Mouse (Mus musculus): ENCODE data around the gene Bmp8b. TPM values are rescaled to one million over a fixed set of nuclear protein-coding genes. Genes with fewer than 3 reads are reported as not detected.
"Not testable (repeated sequence)": the region's sequence is repeated elsewhere in the genome, so short reads cannot be mapped to it uniquely, and the experiment has no call there.

Bmp8b gene
- polyA plus RNA-seq, 1 experiment from 2014 or later = 0.25 TPM

GRCm38 (mm10) chr4:123105451-123105790 lies 456 bp downstream of the Bmp8b start:
- Histone ChIP-seq H3K27ac (replicated peaks; ENCODE audit: low read depth, low read length) (no peak overlapping the region), H3K9ac (replicated peaks; ENCODE audit: low read length) (0 out of 2 replicates have a peak overlapping the region, but pooled peaks have one; percentile 9), H3K9me3 (ENCODE audit: control insufficient read depth, low read length) (no peaks in the 10 kb centered on the region), H3K4me3 (replicated peaks; ENCODE audit: low read depth, low read length) (peak overlapping the region; percentile 23), H3K4me1 (ENCODE audit: control insufficient read depth, insufficient read depth, low read length) (peaks cover 8% of the 10 kb centered on the region; the same call in 1 of the 2 replicates), H3K4me2 (ENCODE audit: low read length) (peak overlapping the region; percentile 46), H3K36me3 (ENCODE audit: control insufficient read depth, insufficient read depth, low read length) (no peaks in the 10 kb centered on the region), H3K27me3 (ENCODE audit: control insufficient read depth, insufficient read depth, low read length) (peaks cover 28% of the 10 kb centered on the region)
- 25% methylated on average over 24 of the region's 24 CpGs for WGBS
- ATAC-seq (ENCODE audit: low FRiP score, low TSS enrichment) = peak; percentile 27; the same call in 1 of the 2 replicates
- DNase-seq = no peak

DNA sequence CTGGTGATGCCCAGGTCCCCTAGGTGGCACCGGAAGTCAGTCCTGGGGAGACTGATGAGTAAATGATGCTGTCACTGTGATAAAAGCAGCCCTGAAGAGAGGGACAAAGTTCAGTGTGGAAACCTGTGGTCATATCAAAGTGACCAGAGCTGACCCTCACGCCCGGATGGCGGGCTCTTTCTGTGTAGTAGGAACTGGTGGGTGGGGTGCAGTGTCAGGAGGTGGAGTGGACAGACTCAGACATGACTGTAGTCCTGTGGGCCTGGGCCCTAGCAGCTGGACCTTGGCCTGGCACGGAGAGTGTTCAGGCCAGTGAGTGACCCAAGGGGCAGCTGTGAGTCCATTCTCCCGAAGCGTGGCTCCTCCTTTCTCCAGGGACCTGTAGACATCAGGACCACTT lies 964 bp downstream of the Bmp8b start:
- H3K36me3 ChIP-seq (ENCODE audit: control insufficient read depth, insufficient read depth, low read length); H3K27ac ChIP-seq (replicated peaks; ENCODE audit: low read depth, low read length); DNase-seq; H3K4me2 ChIP-seq (ENCODE audit: low read length); H3K4me3 ChIP-seq (replicated peaks; ENCODE audit: low read depth, low read length); H3K9ac ChIP-seq (replicated peaks; ENCODE audit: low read length); ATAC-seq (ENCODE audit: low FRiP score, low TSS enrichment); H3K9me3 ChIP-seq (ENCODE audit: control insufficient read depth, low read length); H3K4me1 ChIP-seq (ENCODE audit: control insufficient read depth, insufficient read depth, low read length): not testable (repeated sequence)
- H3K27me3 ChIP-seq (ENCODE audit: control insufficient read depth, insufficient read depth, low read length) = peaks cover 28% of the 10 kb centered on the region
- WGBS = 86% methylated on average over 6 of the region's 7 CpGs

GRCm38 (mm10) chr4:123106864-123107263 lies 1.9 kb downstream of the Bmp8b start:
- 89% methylated on average over 2 of the region's 2 CpGs for WGBS
- no peak overlapping the region for H3K4me2 ChIP-seq (ENCODE audit: low read length)
- ATAC-seq (ENCODE audit: low FRiP score, low TSS enrichment) = no peak
- no peak for DNase-seq
- no peaks in the 10 kb centered on the region for H3K9me3 ChIP-seq (ENCODE audit: control insufficient read depth, low read length)
- peaks cover 28% of the 10 kb centered on the region for H3K27me3 ChIP-seq (ENCODE audit: control insufficient read depth, insufficient read depth, low read length)
- no peaks in the 10 kb centered on the region for H3K36me3 ChIP-seq (ENCODE audit: control insufficient read depth, insufficient read depth, low read length)
- peaks cover 8% of the 10 kb centered on the region; the same call in 1 of the 2 replicates for H3K4me1 ChIP-seq (ENCODE audit: control insufficient read depth, insufficient read depth, low read length)
- no peak overlapping the region for H3K9ac ChIP-seq (replicated peaks; ENCODE audit: low read length)
- H3K4me3 ChIP-seq (replicated peaks; ENCODE audit: low read depth, low read length) = no peak overlapping the region
- H3K27ac ChIP-seq (replicated peaks; ENCODE audit: low read depth, low read length) = no peak overlapping the region

DNA sequence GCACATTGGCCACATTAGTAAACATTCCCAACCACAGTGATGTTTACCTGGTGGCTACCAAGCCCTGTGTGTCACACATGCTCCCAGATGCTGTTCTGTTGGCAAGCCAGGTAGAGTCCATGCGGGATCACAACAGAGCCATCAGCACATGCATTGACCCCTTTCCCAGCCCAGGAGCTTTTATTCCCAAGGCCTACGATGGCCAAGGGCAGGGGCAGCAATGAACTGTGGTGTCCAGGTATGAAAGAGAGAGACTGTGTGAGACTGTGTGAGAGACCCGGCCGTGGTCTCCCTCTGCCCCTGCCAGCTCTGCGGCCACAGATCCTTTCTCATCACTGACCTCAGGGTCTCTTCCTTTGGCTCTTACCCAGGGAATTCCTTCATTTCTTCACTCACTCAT lies 3.1 kb downstream of the Bmp8b start:
- H3K36me3 ChIP-seq (ENCODE audit: control insufficient read depth, insufficient read depth, low read length) = no peaks in the 10 kb centered on the region
- H3K9me3 ChIP-seq (ENCODE audit: control insufficient read depth, low read length) = no peaks in the 10 kb centered on the region
- H3K9ac ChIP-seq (replicated peaks; ENCODE audit: low read length) = no peak overlapping the region
- ATAC-seq (ENCODE audit: low FRiP score, low TSS enrichment) (no peak), DNase-seq (no peak)
- 88% methylated on average over 5 of the region's 5 CpGs for WGBS
- H3K4me1 ChIP-seq (ENCODE audit: control insufficient read depth, insufficient read depth, low read length) = peaks cover 8% of the 10 kb centered on the region; the same call in 1 of the 2 replicates
- H3K4me2 ChIP-seq (ENCODE audit: low read length) = no peak overlapping the region
- peaks cover 28% of the 10 kb centered on the region for H3K27me3 ChIP-seq (ENCODE audit: control insufficient read depth, insufficient read depth, low read length)
- H3K4me3 ChIP-seq (replicated peaks; ENCODE audit: low read depth, low read length) = no peak overlapping the region
- H3K27ac ChIP-seq (replicated peaks; ENCODE audit: low read depth, low read length) = no peak overlapping the region

GRCm38 (mm10) chr4:123110751-123111150 lies 5.8 kb downstream of the Bmp8b start:
- Histone ChIP-seq H3K9ac (replicated peaks; ENCODE audit: low read length) (no peak overlapping the region), H3K27me3 (ENCODE audit: control insufficient read depth, insufficient read depth, low read length) (peaks cover 7% of the 10 kb centered on the region), H3K9me3 (ENCODE audit: control insufficient read depth, low read length) (no peaks in the 10 kb centered on the region), H3K4me2 (ENCODE audit: low read length) (no peak overlapping the region), H3K36me3 (ENCODE audit: control insufficient read depth, insufficient read depth, low read length) (no peaks in the 10 kb centered on the region), H3K27ac (replicated peaks; ENCODE audit: low read depth, low read length) (no peak overlapping the region), H3K4me3 (replicated peaks; ENCODE audit: low read depth, low read length) (no peak overlapping the region), H3K4me1 (ENCODE audit: control insufficient read depth, insufficient read depth, low read length) (no peaks in the 10 kb centered on the region)
- ATAC-seq (ENCODE audit: low FRiP score, low TSS enrichment) (no peak), DNase-seq (no peak)
- 90% methylated on average over 4 of the region's 4 CpGs for WGBS

DNA sequence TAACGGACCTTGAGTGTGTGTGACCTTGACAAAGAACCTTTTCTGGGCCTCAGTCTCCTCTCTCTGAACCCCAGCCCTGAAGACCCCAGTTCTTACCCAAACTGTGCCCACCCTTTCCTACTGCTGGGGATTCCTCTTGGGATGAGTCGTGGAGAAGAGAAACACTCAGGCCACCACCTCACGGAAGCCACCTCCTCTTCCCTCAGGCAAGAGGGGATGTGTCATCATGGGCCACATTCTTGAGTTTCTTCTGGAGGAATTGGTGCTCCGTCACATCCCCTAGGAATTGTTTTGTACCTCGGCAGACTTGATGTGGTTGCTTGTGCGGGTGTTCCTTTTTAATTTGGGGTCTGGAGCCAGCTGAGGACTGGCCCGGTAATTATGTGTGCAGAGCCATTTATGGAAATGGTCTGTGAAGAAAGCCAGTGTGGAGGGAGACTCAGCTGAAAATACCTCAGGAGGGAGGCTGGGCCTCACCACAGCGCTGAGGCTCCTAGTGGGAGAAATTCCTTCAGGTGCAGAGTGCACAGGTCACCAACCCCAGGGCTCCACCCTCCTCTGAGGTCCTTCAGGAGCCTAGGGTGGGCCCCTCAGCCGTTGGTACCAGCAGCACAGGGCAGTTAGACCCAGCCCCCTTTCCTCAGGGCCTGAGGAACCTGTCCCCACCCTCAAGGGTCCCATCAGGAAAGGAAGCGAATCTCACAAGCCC lies 6.5 kb downstream of the Bmp8b start:
- 78% methylated on average over 10 of the region's 10 CpGs for WGBS

GRCm38 (mm10) chr4:123112216-123112764 lies 7.3 kb downstream of the Bmp8b start:
- WGBS = 87% methylated on average over 8 of the region's 8 CpGs

More for the DNA sequence above, 6.5 kb downstream of the Bmp8b start:
- DNase-seq; H3K27me3 ChIP-seq (ENCODE audit: control insufficient read depth, insufficient read depth, low read length); H3K4me1 ChIP-seq (ENCODE audit: control insufficient read depth, insufficient read depth, low read length); H3K36me3 ChIP-seq (ENCODE audit: control insufficient read depth, insufficient read depth, low read length); H3K4me2 ChIP-seq (ENCODE audit: low read length); H3K9ac ChIP-seq (replicated peaks; ENCODE audit: low read length); H3K4me3 ChIP-seq (replicated peaks; ENCODE audit: low read depth, low read length); H3K9me3 ChIP-seq (ENCODE audit: control insufficient read depth, low read length); H3K27ac ChIP-seq (replicated peaks; ENCODE audit: low read depth, low read length); ATAC-seq (ENCODE audit: low FRiP score, low TSS enrichment): not testable (repeated sequence)

DNA sequence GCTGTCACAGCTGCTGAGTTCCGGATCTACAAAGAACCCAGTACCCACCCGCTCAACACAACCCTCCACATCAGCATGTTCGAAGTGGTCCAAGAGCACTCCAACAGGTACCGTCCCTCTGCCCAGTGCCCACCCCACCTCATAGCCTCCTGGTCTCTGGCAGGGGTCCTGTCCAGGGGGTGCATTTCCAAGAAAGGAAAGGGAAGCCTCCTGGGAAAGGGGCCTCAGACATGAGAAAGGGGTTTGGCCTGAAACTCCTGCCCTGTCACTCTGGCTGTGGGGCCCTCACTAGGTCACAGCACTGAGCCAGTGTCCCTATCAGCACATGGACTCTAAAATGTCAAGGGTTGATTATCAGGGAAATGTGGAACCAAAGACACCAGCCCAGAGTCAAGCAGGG lies 9.7 kb downstream of the Bmp8b start:
- not testable (repeated sequence) for H3K9me3 ChIP-seq (ENCODE audit: control insufficient read depth, low read length); DNase-seq; H3K4me1 ChIP-seq (ENCODE audit: control insufficient read depth, insufficient read depth, low read length); H3K9ac ChIP-seq (replicated peaks; ENCODE audit: low read length); ATAC-seq (ENCODE audit: low FRiP score, low TSS enrichment); H3K4me2 ChIP-seq (ENCODE audit: low read length); H3K36me3 ChIP-seq (ENCODE audit: control insufficient read depth, insufficient read depth, low read length); H3K4me3 ChIP-seq (replicated peaks; ENCODE audit: low read depth, low read length); H3K27me3 ChIP-seq (ENCODE audit: control insufficient read depth, insufficient read depth, low read length); H3K27ac ChIP-seq (replicated peaks; ENCODE audit: low read depth, low read length)
- WGBS = 87% methylated on average over 4 of the region's 4 CpGs

More at GRCm38 (mm10) chr4:123112216-123112764, 7.3 kb downstream of the Bmp8b start:
- no peak overlapping the region for H3K4me2 ChIP-seq (ENCODE audit: low read length)
- no peaks in the 10 kb centered on the region for H3K36me3 ChIP-seq (ENCODE audit: control insufficient read depth, insufficient read depth, low read length)
- no peak overlapping the region for H3K4me3 ChIP-seq (replicated peaks; ENCODE audit: low read depth, low read length)
- ATAC-seq (ENCODE audit: low FRiP score, low TSS enrichment) (no peak), DNase-seq (no peak)
- no peaks in the 10 kb centered on the region for H3K27me3 ChIP-seq (ENCODE audit: control insufficient read depth, insufficient read depth, low read length)
- no peaks in the 10 kb centered on the region for H3K9me3 ChIP-seq (ENCODE audit: control insufficient read depth, low read length)
- no peak overlapping the region for H3K9ac ChIP-seq (replicated peaks; ENCODE audit: low read length)
- H3K27ac ChIP-seq (replicated peaks; ENCODE audit: low read depth, low read length) = no peak overlapping the region
- 0 out of 2 replicates have a peak, but pooled peaks cover 2% of the 10 kb centered on the region for H3K4me1 ChIP-seq (ENCODE audit: control insufficient read depth, insufficient read depth, low read length)

- no peak within 1 kb of the TSS for H3K27ac ChIP-seq (replicated peaks; ENCODE audit: low read depth, low read length)
- DNase-seq (peak; percentile 50), ATAC-seq (ENCODE audit: low FRiP score, low TSS enrichment) (no peak; the same call in 1 of the 2 replicates)
- H3K27me3 ChIP-seq (ENCODE audit: control insufficient read depth, insufficient read depth, low read length) = no peaks in the 10 kb centered on the region
- H3K4me3 ChIP-seq (replicated peaks; ENCODE audit: low read depth, low read length) = peak within 1 kb of the TSS; percentile 34
- WGBS = 12% methylated on average over 22 of the region's 22 CpGs
- H3K4me2 ChIP-seq (ENCODE audit: low read length) = peak within 1 kb of the TSS; percentile 49
- no peaks in the 10 kb centered on the region for H3K36me3 ChIP-seq (ENCODE audit: control insufficient read depth, insufficient read depth, low read length)
- H3K4me1 ChIP-seq (ENCODE audit: control insufficient read depth, insufficient read depth, low read length) = 0 out of 2 replicates have a peak, but pooled peaks cover 2% of the 10 kb centered on the region
- H3K9me3 ChIP-seq (ENCODE audit: control insufficient read depth, low read length) = no peaks in the 10 kb centered on the region
- H3K9ac ChIP-seq (replicated peaks; ENCODE audit: low read length) = peak within 1 kb of the TSS; percentile 39
Measured at GRCm38 (mm10) chr4:123116011-123116410, 11.0 kb downstream of the Bmp8b start, which contains the start of gene Oxct2b. TSS of gene Oxct2b (plus strand) at chr4:123116266.

Data from midbrain, embryonic 14.5 days (tissue).